Mouse (Mus musculus) spleen, adult 12 weeks (tissue): ENCODE measurements around the gene Efhc1.

Source experiments
- DNase-seq: peaks from one replicate; pipeline ENCODE4 v3.0.0; 2022; ENCODE audit warnings: low spot score

Efhc1 gene

GRCm38 (mm10) chr1:20951799-20952198 is 373 bp downstream of the Efhc1 start:
- DNase-seq = no peak

- no peak for DNase-seq
Measured at GRCm38 (mm10) chr1:20954876-20955275, 3.5 kb downstream of the Efhc1 start.

GRCm38 (mm10) chr1:20969642-20970041 is 18.2 kb downstream of the Efhc1 start:
- DNase-seq = no peak

- no peak for DNase-seq
Measured at GRCm38 (mm10) chr1:20973389-20973788, 22.0 kb downstream of the Efhc1 start.

GRCm38 (mm10) chr1:20974341-20975135 is 23.1 kb downstream of the Efhc1 start:
- DNase-seq = no peak

- DNase-seq = no peak
Measured at GRCm38 (mm10) chr1:20980553-20980952, 29.1 kb downstream of the Efhc1 start.

GRCm38 (mm10) chr1:20981764-20982163 is 30.3 kb downstream of the Efhc1 start:
- DNase-seq = no peak

GRCm38 (mm10) chr1:20984103-20984502 is 32.7 kb downstream of the Efhc1 start:
- no peak for DNase-seq

- DNase-seq = no peak
Measured at GRCm38 (mm10) chr1:20984582-20984981, 33.2 kb downstream of the Efhc1 start.

GRCm38 (mm10) chr1:20986378-20987056 is 35.1 kb downstream of the Efhc1 start:
- DNase-seq = no peak

GRCm38 (mm10) chr1:20989461-20990083 is 38.1 kb downstream of the Efhc1 start:
- DNase-seq = no peak

GRCm38 (mm10) chr1:20993690-20994089 is 42.3 kb downstream of the Efhc1 start:
- no peak for DNase-seq

- DNase-seq = no peak
Measured at GRCm38 (mm10) chr1:20994338-20994737, 42.9 kb downstream of the Efhc1 start.

- no peak for DNase-seq
Measured at GRCm38 (mm10) chr1:20995331-20995986, 44.0 kb downstream of the Efhc1 start.

GRCm38 (mm10) chr1:20996603-20997327 is 45.3 kb downstream of the Efhc1 start:
- DNase-seq = no peak

GRCm38 (mm10) chr1:20997328-20997689 is 45.9 kb downstream of the Efhc1 start:
- no peak for DNase-seq

- no peak for DNase-seq
Measured at GRCm38 (mm10) chr1:20997881-20998389, 46.5 kb downstream of the Efhc1 start.

GRCm38 (mm10) chr1:21002246-21003142 is 51.1 kb downstream of the Efhc1 start:
- DNase-seq = no peak

- DNase-seq = no peak
Measured at GRCm38 (mm10) chr1:21004596-21004995, 53.2 kb downstream of the Efhc1 start.

- no peak for DNase-seq
Measured at GRCm38 (mm10) chr1:21006775-21007174, 55.3 kb downstream of the Efhc1 start.
